Mouse (Mus musculus) forebrain, embryonic 12.5 days (tissue): ENCODE results near the gene Dab2. TPM values are rescaled to one million over a fixed set of nuclear protein-coding genes. Genes with fewer than 3 reads are reported as not detected.

Experiments
- ATAC-seq: fragments of 200-750 bp; cut with Nextera tagmentation; 2 replicates; pipeline ENCODE4 v1.8.0; 2017; ENCODE audit warnings: moderate TSS enrichment; ENCODE audit not compliant: low FRiP score
- H3K27ac ChIP-seq: fragments of 300-500 bp; sonication (generic); 2 replicates; pipeline ENCODE4 v1.5.1; 2016; ENCODE audit warnings: mild to moderate bottlenecking
- H3K27me3 ChIP-seq: fragments of 300-500 bp; sonication (generic); 2 replicates; pipeline ENCODE4 v1.6.1; 2016; ENCODE audit warnings: mild to moderate bottlenecking
- H3K36me3 ChIP-seq: fragments of 300-500 bp; sonication (generic); replicated peaks from 2 replicates; pipeline ENCODE4 v1.6.1; 2016; ENCODE audit warnings: mild to moderate bottlenecking
- H3K4me1 ChIP-seq: fragments of 300-500 bp; sonication (generic); 2 replicates; pipeline ENCODE4 v1.6.1; 2016
- H3K4me2 ChIP-seq: fragments of 300-500 bp; sonication (generic); 2 replicates; pipeline ENCODE4 v1.6.1; 2016; ENCODE audit warnings: mild to moderate bottlenecking, moderate library complexity
- H3K4me3 ChIP-seq: fragments of 300-500 bp; sonication (generic); replicated peaks from 2 replicates; pipeline ENCODE4 v1.5.1; 2016; ENCODE audit warnings: mild to moderate bottlenecking
- H3K9ac ChIP-seq: fragments of 300-500 bp; sonication (generic); 2 replicates; pipeline ENCODE4 v1.6.1; 2016; ENCODE audit warnings: mild to moderate bottlenecking
- H3K9me3 ChIP-seq: fragments of 300-500 bp; sonication (generic); 2 replicates; pipeline ENCODE4 v1.6.1; 2016
- WGBS: fragments of 180-500 bp; shearing (Covaris S2); methylation state at CpG from one replicate; pipeline ENCODE4 v1.1.7; 2016; 5-methylcytosine and 5-hydroxymethylcytosine counted together
- polyA plus RNA-seq: library from polyadenylated mRNA; unstranded; fragments of >200 nt; fragmentation: Nextera tagmentation; extraction: Ambion mirVana; gene quantifications from 2 replicates; pipeline ENCODE4 v1.2.1, GENCODE M21; 2016

Dab2 gene
- polyA plus RNA-seq, 1 experiment from 2014 or later: 37.4 TPM

- Histone ChIP-seq H3K4me2 (no peak overlapping the region), H3K4me3 (no peak overlapping the region), H3K36me3 (no peaks in the 10 kb centered on the region), H3K4me1 (no peaks in the 10 kb centered on the region), H3K27ac (no peak overlapping the region), H3K9me3 (no peaks in the 10 kb centered on the region), H3K9ac (no peak overlapping the region), H3K27me3 (no peaks in the 10 kb centered on the region)
- 97% methylated on average over 1 of the region's 1 CpGs for whole genome bisulfite sequencing
- no peak for ATAC-seq
These were observed 35.1 kb downstream of the Dab2 start for GRCm38 (mm10) chr15:6334664-6335206.

GRCm38 (mm10) chr15:6339767-6340166, 40.2 kb downstream of the Dab2 start:
- no peak overlapping the region for H3K4me2 ChIP-seq
- H3K4me3 ChIP-seq: no peak overlapping the region
- H3K9me3 ChIP-seq: no peaks in the 10 kb centered on the region
- H3K9ac ChIP-seq: no peak overlapping the region
- no peaks in the 10 kb centered on the region for H3K4me1 ChIP-seq
- no peaks in the 10 kb centered on the region for H3K36me3 ChIP-seq
- ATAC-seq: no peak
- H3K27ac ChIP-seq: no peak overlapping the region
- H3K27me3 ChIP-seq: no peaks in the 10 kb centered on the region
- 74% methylated on average over 5 of the region's 5 CpGs for WGBS

- Histone ChIP-seq H3K36me3 (no peaks in the 10 kb centered on the region), H3K27ac (no peak overlapping the region), H3K4me2 (no peak overlapping the region), H3K4me3 (no peak overlapping the region), H3K27me3 (no peaks in the 10 kb centered on the region), H3K4me1 (no peaks in the 10 kb centered on the region), H3K9ac (no peak overlapping the region), H3K9me3 (no peaks in the 10 kb centered on the region)
- no peak for ATAC-seq
- WGBS: 75% methylated on average over 6 of the region's 6 CpGs
These were observed 40.8 kb downstream of the Dab2 start for GRCm38 (mm10) chr15:6340347-6340746.

GRCm38 (mm10) chr15:6341427-6341826, 41.8 kb downstream of the Dab2 start:
- Histone ChIP-seq H3K9me3 (no peaks in the 10 kb centered on the region), H3K9ac (no peak overlapping the region), H3K27me3 (no peaks in the 10 kb centered on the region), H3K4me3 (no peak overlapping the region), H3K27ac (no peak overlapping the region), H3K36me3 (no peaks in the 10 kb centered on the region), H3K4me1 (no peaks in the 10 kb centered on the region), H3K4me2 (no peak overlapping the region)
- WGBS: 89% methylated on average over 6 of the region's 6 CpGs
- ATAC-seq: no peak

- H3K9me3 ChIP-seq: no peaks in the 10 kb centered on the region
- WGBS: 94% methylated on average over 3 of the region's 3 CpGs
- H3K27ac ChIP-seq: no peak overlapping the region
- no peaks in the 10 kb centered on the region for H3K4me1 ChIP-seq
- no peak overlapping the region for H3K4me3 ChIP-seq
- ATAC-seq: no peak
- H3K27me3 ChIP-seq: no peaks in the 10 kb centered on the region
- H3K36me3 ChIP-seq: no peaks in the 10 kb centered on the region
- H3K9ac ChIP-seq: no peak overlapping the region
- H3K4me2 ChIP-seq: no peak overlapping the region
These were observed 54.3 kb downstream of the Dab2 start for GRCm38 (mm10) chr15:6353901-6354300.

GRCm38 (mm10) chr15:6359859-6360258, 60.3 kb downstream of the Dab2 start:
- no peak for ATAC-seq
- Histone ChIP-seq H3K27ac (no peak overlapping the region), H3K9me3 (no peaks in the 10 kb centered on the region), H3K4me3 (no peak overlapping the region), H3K9ac (no peak overlapping the region), H3K4me2 (no peak overlapping the region), H3K36me3 (no peaks in the 10 kb centered on the region), H3K4me1 (no peaks in the 10 kb centered on the region), H3K27me3 (no peaks in the 10 kb centered on the region)
- WGBS: 84% methylated on average over 2 of the region's 2 CpGs

GRCm38 (mm10) chr15:6369974-6370373, 70.4 kb downstream of the Dab2 start:
- no peaks in the 10 kb centered on the region for H3K36me3 ChIP-seq
- no peak overlapping the region for H3K4me2 ChIP-seq
- 61% methylated on average over 1 of the region's 1 CpGs for WGBS
- no peak overlapping the region for H3K27ac ChIP-seq
- H3K9ac ChIP-seq: no peak overlapping the region
- H3K9me3 ChIP-seq: no peaks in the 10 kb centered on the region
- H3K4me3 ChIP-seq: no peak overlapping the region
- ATAC-seq: no peak
- no peaks in the 10 kb centered on the region for H3K27me3 ChIP-seq
- no peaks in the 10 kb centered on the region for H3K4me1 ChIP-seq

GRCm38 (mm10) chr15:6371486-6371885, 71.9 kb downstream of the Dab2 start:
- 89% methylated on average over 2 of the region's 2 CpGs for WGBS
- Histone ChIP-seq H3K27ac (no peak overlapping the region), H3K9me3 (no peaks in the 10 kb centered on the region), H3K4me2 (no peak overlapping the region), H3K27me3 (no peaks in the 10 kb centered on the region), H3K4me3 (no peak overlapping the region), H3K4me1 (no peaks in the 10 kb centered on the region), H3K36me3 (no peaks in the 10 kb centered on the region), H3K9ac (no peak overlapping the region)
- no peak for ATAC-seq

GRCm38 (mm10) chr15:6375016-6375415, 75.4 kb downstream of the Dab2 start:
- 83% methylated on average over 13 of the region's 13 CpGs for WGBS
- no peaks in the 10 kb centered on the region for H3K4me1 ChIP-seq

GRCm38 (mm10) chr15:6376001-6376400, 76.4 kb downstream of the Dab2 start:
- 78% methylated on average over 5 of the region's 5 CpGs for WGBS
- Histone ChIP-seq H3K27me3 (no peaks in the 10 kb centered on the region), H3K9ac (no peak overlapping the region), H3K27ac (no peak overlapping the region), H3K36me3 (no peaks in the 10 kb centered on the region), H3K9me3 (no peaks in the 10 kb centered on the region), H3K4me3 (no peak overlapping the region), H3K4me1 (no peaks in the 10 kb centered on the region), H3K4me2 (no peak overlapping the region)
- no peak for ATAC-seq

More at GRCm38 (mm10) chr15:6375016-6375415, 75.4 kb downstream of the Dab2 start:
- no peak for ATAC-seq
- H3K27ac ChIP-seq: no peak overlapping the region
- no peak overlapping the region for H3K4me3 ChIP-seq
- H3K9me3 ChIP-seq: no peaks in the 10 kb centered on the region
- H3K27me3 ChIP-seq: no peaks in the 10 kb centered on the region
- H3K9ac ChIP-seq: no peak overlapping the region
- no peak overlapping the region for H3K4me2 ChIP-seq
- no peaks in the 10 kb centered on the region for H3K36me3 ChIP-seq

- Histone ChIP-seq H3K9ac (no peak overlapping the region), H3K36me3 (no peaks in the 10 kb centered on the region), H3K27me3 (no peaks in the 10 kb centered on the region), H3K4me3 (no peak overlapping the region), H3K4me1 (no peaks in the 10 kb centered on the region), H3K4me2 (no peak overlapping the region), H3K9me3 (no peaks in the 10 kb centered on the region), H3K27ac (no peak overlapping the region)
- no peak for ATAC-seq
- 84% methylated on average over 11 of the region's 11 CpGs for WGBS
These were observed 77.2 kb downstream of the Dab2 start for GRCm38 (mm10) chr15:6376785-6377184.

- 30% methylated on average over 6 of the region's 6 CpGs for WGBS
- no peak overlapping the region for H3K9ac ChIP-seq
- ATAC-seq: no peak
These were observed 84.4 kb downstream of the Dab2 start for GRCm38 (mm10) chr15:6384027-6384426.

GRCm38 (mm10) chr15:6385241-6385640, 85.7 kb downstream of the Dab2 start:
- H3K27ac ChIP-seq: no peak overlapping the region
- no peaks in the 10 kb centered on the region for H3K36me3 ChIP-seq
- ATAC-seq: no peak
- no peaks in the 10 kb centered on the region for H3K9me3 ChIP-seq
- H3K4me1 ChIP-seq: peaks cover 7% of the 10 kb centered on the region
- H3K9ac ChIP-seq: no peak overlapping the region
- WGBS: 32% methylated on average over 1 of the region's 1 CpGs
- peaks cover 11% of the 10 kb centered on the region for H3K27me3 ChIP-seq
- H3K4me2 ChIP-seq: no peak overlapping the region
- H3K4me3 ChIP-seq: no peak overlapping the region

More at GRCm38 (mm10) chr15:6384027-6384426, 84.4 kb downstream of the Dab2 start:
- H3K36me3 ChIP-seq: no peaks in the 10 kb centered on the region
- no peak overlapping the region for H3K4me2 ChIP-seq
- H3K27me3 ChIP-seq: peaks cover 11% of the 10 kb centered on the region
- H3K4me1 ChIP-seq: peaks cover 7% of the 10 kb centered on the region
- no peak overlapping the region for H3K4me3 ChIP-seq
- no peak overlapping the region for H3K27ac ChIP-seq
- H3K9me3 ChIP-seq: no peaks in the 10 kb centered on the region
